Mouse (Mus musculus) mouse embryonic stem cell (cell line): ENCODE data around the gene Olfr23.
"Not testable (repeated sequence)": the region's sequence is repeated elsewhere in the genome, so short reads cannot be mapped to it uniquely, and the experiment has no call there.

ENCODE experiments used
- in situ Hi-C, 2 experiments: fragments of 300-500 bp; cut with MboI; formaldehyde crosslinking; loops; 1 replicate in 1 of 2; 3 replicates in 1 of 2; pipeline ENCODE4 v1.14.3; 2019 to 2020; ENCODE audit warnings: low sequenced_read_pairs in 2 of 2, low pct_unique_long_range_greater_than_20kb in 1 of 2, mixed read lengths in 1 of 2; ENCODE audit not compliant: unreplicated experiment in 1 of 2

Olfr23 gene

DNA sequence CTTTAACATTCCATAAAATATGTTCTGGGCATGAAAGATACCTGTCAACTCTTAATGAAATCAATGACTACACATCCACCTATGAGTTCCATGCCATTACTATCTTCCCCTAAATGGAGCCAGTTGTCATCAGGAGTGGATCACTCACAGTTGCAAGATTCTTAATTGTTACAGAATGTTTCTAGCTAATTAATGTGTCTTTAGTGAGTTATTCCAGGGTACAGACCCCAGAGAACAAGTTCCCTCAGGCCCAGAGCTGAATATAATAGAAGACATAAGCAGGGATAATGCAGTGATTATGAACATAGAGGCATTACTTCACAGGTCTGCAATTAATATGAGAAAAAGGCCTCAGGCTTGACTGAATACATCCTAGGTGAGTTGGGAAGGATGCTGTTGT lies at the start of gene Olfr23:
Olfr23 (plus strand) TSS at position 301 of the 400 bp plus-strand sequence.
- in situ Hi-C loops, result no loop called here

DNA sequence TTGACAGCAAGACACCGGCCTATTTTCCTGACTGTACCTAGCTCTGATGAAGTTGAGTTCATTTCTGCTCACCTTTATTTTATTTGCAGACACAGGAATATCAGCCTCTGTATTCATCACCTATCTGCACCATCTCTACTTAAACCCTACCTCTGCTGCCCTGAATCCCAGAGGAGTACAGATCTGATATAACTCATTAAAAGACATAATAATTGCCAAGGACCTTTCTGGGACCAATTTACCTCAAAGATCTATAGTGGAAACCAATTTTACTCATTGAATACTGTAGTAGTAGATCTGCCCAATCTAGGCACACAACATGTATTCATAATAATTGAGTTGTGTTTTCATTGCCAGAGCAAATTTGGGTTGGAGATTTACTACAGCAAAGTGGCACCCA lies 45.8 kb upstream of the Olfr23 start, which contains the start of gene Olfr394:
Olfr394 (minus strand) TSS at position 101 of the 400 bp plus-strand sequence.
- in situ Hi-C loops, result no loop called here

DNA sequence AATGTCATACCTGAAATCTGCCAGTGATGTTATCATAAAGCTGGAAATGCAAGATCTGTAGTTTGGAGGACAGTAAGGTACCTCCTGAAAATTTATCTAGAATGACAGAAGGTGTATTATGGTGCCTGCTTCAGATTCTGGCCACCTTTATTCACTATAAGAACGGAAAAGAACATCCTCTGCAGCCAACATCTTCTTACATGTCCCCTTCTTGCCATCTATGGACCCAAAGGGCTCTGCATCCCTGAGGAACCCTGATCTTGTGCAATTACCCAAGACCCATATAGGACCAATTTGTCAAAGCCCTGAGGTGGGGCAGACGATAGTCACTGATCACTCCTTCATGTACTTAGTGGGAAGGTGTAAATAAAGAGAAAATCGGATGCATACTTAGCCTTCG lies 27.3 kb upstream of the Olfr23 start, which contains the start of gene Olfr395:
Olfr395 (minus strand) TSS at position 101 of the 400 bp plus-strand sequence.
- in situ Hi-C loops, result not testable (repeated sequence)

DNA sequence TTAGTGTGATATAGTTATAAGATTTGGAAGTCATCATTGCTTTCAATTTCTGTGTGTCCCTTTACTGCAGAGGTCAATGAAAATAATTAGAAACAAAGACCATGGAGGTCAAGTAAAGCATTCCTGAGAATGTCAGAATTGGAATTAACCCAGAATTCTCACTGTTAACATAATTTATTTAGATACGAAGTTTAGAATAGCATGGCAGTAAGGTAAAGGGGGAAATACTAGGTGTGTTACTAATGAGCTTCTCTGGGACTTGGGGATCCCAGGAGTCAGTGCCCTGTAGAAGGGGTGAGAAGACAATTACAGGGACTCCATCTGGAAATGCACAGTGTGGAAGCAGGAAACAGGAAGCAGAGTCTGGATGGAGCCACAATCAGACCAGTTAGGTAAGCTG lies 24.0 kb downstream of the Olfr23 start, which contains the start of gene Olfr397:
Olfr397 (plus strand) TSS at position 301 of the 400 bp plus-strand sequence.
- in situ Hi-C loops, result no loop called here

- in situ Hi-C loops, result no loop called here
Observed at GRCm38 (mm10) chr11:73990307-73990706, 53.8 kb downstream of the Olfr23 start, which contains the start of gene Olfr398. Gene Olfr398 (minus strand): TSS chr11:73990407.
